Mouse (Mus musculus): ENCODE results near the gene Kctd2. TPM values are rescaled to one million over a fixed set of nuclear protein-coding genes. Genes with fewer than 3 reads are reported as not detected.

Gene Kctd2
- polyA plus RNA-seq, 1 experiment, result 13.6 TPM

DNA sequence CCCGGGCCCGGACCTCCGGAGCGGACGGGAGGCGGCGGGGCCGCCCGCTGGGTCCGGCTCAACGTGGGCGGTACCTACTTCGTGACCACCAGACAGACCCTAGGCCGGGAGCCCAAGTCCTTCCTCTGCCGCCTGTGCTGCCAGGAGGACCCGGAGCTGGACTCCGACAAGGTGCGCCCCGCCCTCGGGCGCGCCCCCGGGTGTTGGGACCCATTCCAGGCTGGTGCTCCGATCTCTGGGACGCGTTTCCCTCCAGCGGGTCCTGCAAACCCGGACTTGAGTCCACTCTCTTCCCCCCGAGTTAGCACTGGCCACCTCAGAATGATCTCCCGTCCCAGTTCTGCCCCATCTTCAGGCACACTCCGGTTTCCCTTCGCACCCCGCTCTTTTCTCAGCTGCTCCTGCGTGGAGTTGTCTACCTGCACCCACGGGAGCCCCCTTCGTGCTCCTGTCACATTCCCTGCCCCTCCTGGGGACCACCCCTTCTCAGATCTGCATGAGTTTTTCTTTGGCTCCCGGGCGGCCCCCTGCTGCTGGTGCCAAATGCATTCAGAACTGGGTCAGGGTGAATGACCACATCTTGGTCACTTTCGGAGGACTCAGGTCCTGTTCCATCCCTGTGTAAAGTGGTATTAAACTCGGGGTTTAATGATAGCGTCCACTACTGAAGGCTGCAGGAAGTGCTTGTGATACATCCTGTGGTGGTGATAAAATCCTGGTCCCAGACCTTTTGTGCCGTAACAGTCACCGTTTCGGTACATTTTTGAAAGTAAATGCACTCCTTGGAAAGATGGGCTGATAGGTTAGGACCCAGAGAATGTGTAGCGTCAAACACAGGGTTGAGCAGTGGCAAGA lies 635 bp downstream of the Kctd2 start:
- H3K27me3 ChIP-seq (ENCODE audit: control insufficient read depth, insufficient read depth, low read length), result no peaks in the 10 kb centered on the region
- H3K4me3 ChIP-seq (ENCODE audit: control insufficient read depth, low read depth, low read length), result peak overlapping the region; percentile 90
- peak overlapping the region; percentile 94 for H3K27ac ChIP-seq (ENCODE audit: control insufficient read depth, insufficient read depth, low read depth, low read length)
- H3K4me1 ChIP-seq (ENCODE audit: control insufficient read depth, insufficient read depth, low read length), result peaks cover 8% of the 10 kb centered on the region
- TF ChIP-seq CTCF (IDR thresholded peaks at IDR 0.05; ENCODE audit: control insufficient read depth, insufficient read depth, insufficient replicate concordance, low read depth, low read length), result no peak
- TF ChIP-seq POLR2A (IDR thresholded peaks at IDR 0.05; ENCODE audit: control insufficient read depth, low read depth, low read length), result no peak
- H3K36me3 ChIP-seq (ENCODE audit: control insufficient read depth, insufficient read depth, low read length), result peaks cover 3% of the 10 kb centered on the region; the same call in 1 of the 2 replicates

DNA sequence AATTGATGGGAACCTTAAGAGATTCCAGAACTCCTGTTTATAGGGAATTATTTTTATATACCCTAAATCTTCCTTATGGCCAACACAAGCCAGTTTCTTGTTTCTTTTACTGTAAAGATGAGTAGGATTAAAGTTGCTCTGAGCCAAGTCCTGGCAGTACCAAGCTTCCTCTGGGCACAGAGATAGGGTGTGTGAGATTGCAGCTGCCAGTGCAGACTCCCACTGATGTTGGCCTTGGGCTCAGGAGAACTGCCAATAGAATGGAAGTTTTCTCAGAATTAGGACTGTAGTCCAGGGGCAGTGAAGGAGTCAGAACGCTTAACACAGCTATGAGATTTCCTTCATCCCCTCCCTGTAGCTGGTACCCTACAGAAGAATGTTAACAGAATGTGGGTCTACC lies 1.4 kb downstream of the Kctd2 start:
- TF ChIP-seq CTCF (IDR thresholded peaks at IDR 0.05; ENCODE audit: control insufficient read depth, insufficient read depth, insufficient replicate concordance, low read depth, low read length) (no peak), POLR2A (IDR thresholded peaks at IDR 0.05; ENCODE audit: control insufficient read depth, low read depth, low read length) (no peak)
- peak overlapping the region; percentile 39; the same call in 1 of the 2 replicates for H3K4me3 ChIP-seq (ENCODE audit: control insufficient read depth, low read depth, low read length)
- peaks cover 8% of the 10 kb centered on the region for H3K4me1 ChIP-seq (ENCODE audit: control insufficient read depth, insufficient read depth, low read length)

GRCm38 (mm10) chr11:115421972-115422371 lies 2.0 kb downstream of the Kctd2 start:
- peaks cover 8% of the 10 kb centered on the region for H3K4me1 ChIP-seq (ENCODE audit: control insufficient read depth, insufficient read depth, low read length)
- peaks cover 5% of the 10 kb centered on the region; the same call in 1 of the 2 replicates for H3K36me3 ChIP-seq (ENCODE audit: control insufficient read depth, insufficient read depth, low read length)
- no peaks in the 10 kb centered on the region for H3K27me3 ChIP-seq (ENCODE audit: control insufficient read depth, insufficient read depth, low read length)
- peak overlapping the region; percentile 66; the same call in 1 of the 2 replicates for H3K27ac ChIP-seq (ENCODE audit: control insufficient read depth, insufficient read depth, low read depth, low read length)
- peak overlapping the region; percentile 14; the same call in 1 of the 2 replicates for H3K4me3 ChIP-seq (ENCODE audit: control insufficient read depth, low read depth, low read length)
- TF ChIP-seq POLR2A (IDR thresholded peaks at IDR 0.05; ENCODE audit: control insufficient read depth, low read depth, low read length) (no peak), CTCF (IDR thresholded peaks at IDR 0.05; ENCODE audit: control insufficient read depth, insufficient read depth, insufficient replicate concordance, low read depth, low read length) (no peak)

More for the DNA sequence above, 1.4 kb downstream of the Kctd2 start:
- Histone ChIP-seq H3K36me3 (ENCODE audit: control insufficient read depth, insufficient read depth, low read length) (peaks cover 5% of the 10 kb centered on the region; the same call in 1 of the 2 replicates), H3K27ac (ENCODE audit: control insufficient read depth, insufficient read depth, low read depth, low read length) (no peak overlapping the region), H3K27me3 (ENCODE audit: control insufficient read depth, insufficient read depth, low read length) (no peaks in the 10 kb centered on the region)

- H3K36me3 ChIP-seq (ENCODE audit: control insufficient read depth, insufficient read depth, low read length), result peaks cover 5% of the 10 kb centered on the region; the same call in 1 of the 2 replicates
These were observed 3.2 kb downstream of the Kctd2 start for GRCm38 (mm10) chr11:115423091-115423490.

GRCm38 (mm10) chr11:115424666-115425065 lies 4.7 kb downstream of the Kctd2 start:
- peaks cover 5% of the 10 kb centered on the region; the same call in 1 of the 2 replicates for H3K36me3 ChIP-seq (ENCODE audit: control insufficient read depth, insufficient read depth, low read length)
- no peak overlapping the region for H3K4me3 ChIP-seq (ENCODE audit: control insufficient read depth, low read depth, low read length)
- H3K27ac ChIP-seq (ENCODE audit: control insufficient read depth, insufficient read depth, low read depth, low read length), result no peak overlapping the region
- TF ChIP-seq POLR2A (IDR thresholded peaks at IDR 0.05; ENCODE audit: control insufficient read depth, low read depth, low read length) (no peak), CTCF (IDR thresholded peaks at IDR 0.05; ENCODE audit: control insufficient read depth, insufficient read depth, insufficient replicate concordance, low read depth, low read length) (no peak)
- no peaks in the 10 kb centered on the region for H3K27me3 ChIP-seq (ENCODE audit: control insufficient read depth, insufficient read depth, low read length)
- H3K4me1 ChIP-seq (ENCODE audit: control insufficient read depth, insufficient read depth, low read length), result peaks cover 11% of the 10 kb centered on the region

More at GRCm38 (mm10) chr11:115423091-115423490, 3.2 kb downstream of the Kctd2 start:
- H3K4me3 ChIP-seq (ENCODE audit: control insufficient read depth, low read depth, low read length), result no peak overlapping the region
- H3K27me3 ChIP-seq (ENCODE audit: control insufficient read depth, insufficient read depth, low read length), result no peaks in the 10 kb centered on the region
- H3K4me1 ChIP-seq (ENCODE audit: control insufficient read depth, insufficient read depth, low read length), result peaks cover 11% of the 10 kb centered on the region
- no peak for TF ChIP-seq CTCF (IDR thresholded peaks at IDR 0.05; ENCODE audit: control insufficient read depth, insufficient read depth, insufficient replicate concordance, low read depth, low read length)
- no peak for TF ChIP-seq POLR2A (IDR thresholded peaks at IDR 0.05; ENCODE audit: control insufficient read depth, low read depth, low read length)
- H3K27ac ChIP-seq (ENCODE audit: control insufficient read depth, insufficient read depth, low read depth, low read length), result no peak overlapping the region

GRCm38 (mm10) chr11:115425671-115426070 lies 5.7 kb downstream of the Kctd2 start:
- no peaks in the 10 kb centered on the region for H3K27me3 ChIP-seq (ENCODE audit: control insufficient read depth, insufficient read depth, low read length)
- no peak for TF ChIP-seq CTCF (IDR thresholded peaks at IDR 0.05; ENCODE audit: control insufficient read depth, insufficient read depth, insufficient replicate concordance, low read depth, low read length)
- TF ChIP-seq POLR2A (IDR thresholded peaks at IDR 0.05; ENCODE audit: control insufficient read depth, low read depth, low read length), result no peak
- H3K27ac ChIP-seq (ENCODE audit: control insufficient read depth, insufficient read depth, low read depth, low read length), result no peak overlapping the region
- no peak overlapping the region for H3K4me3 ChIP-seq (ENCODE audit: control insufficient read depth, low read depth, low read length)
- peaks cover 10% of the 10 kb centered on the region for H3K4me1 ChIP-seq (ENCODE audit: control insufficient read depth, insufficient read depth, low read length)
- H3K36me3 ChIP-seq (ENCODE audit: control insufficient read depth, insufficient read depth, low read length), result peaks cover 5% of the 10 kb centered on the region; the same call in 1 of the 2 replicates
